In the genomic region with DNA sequence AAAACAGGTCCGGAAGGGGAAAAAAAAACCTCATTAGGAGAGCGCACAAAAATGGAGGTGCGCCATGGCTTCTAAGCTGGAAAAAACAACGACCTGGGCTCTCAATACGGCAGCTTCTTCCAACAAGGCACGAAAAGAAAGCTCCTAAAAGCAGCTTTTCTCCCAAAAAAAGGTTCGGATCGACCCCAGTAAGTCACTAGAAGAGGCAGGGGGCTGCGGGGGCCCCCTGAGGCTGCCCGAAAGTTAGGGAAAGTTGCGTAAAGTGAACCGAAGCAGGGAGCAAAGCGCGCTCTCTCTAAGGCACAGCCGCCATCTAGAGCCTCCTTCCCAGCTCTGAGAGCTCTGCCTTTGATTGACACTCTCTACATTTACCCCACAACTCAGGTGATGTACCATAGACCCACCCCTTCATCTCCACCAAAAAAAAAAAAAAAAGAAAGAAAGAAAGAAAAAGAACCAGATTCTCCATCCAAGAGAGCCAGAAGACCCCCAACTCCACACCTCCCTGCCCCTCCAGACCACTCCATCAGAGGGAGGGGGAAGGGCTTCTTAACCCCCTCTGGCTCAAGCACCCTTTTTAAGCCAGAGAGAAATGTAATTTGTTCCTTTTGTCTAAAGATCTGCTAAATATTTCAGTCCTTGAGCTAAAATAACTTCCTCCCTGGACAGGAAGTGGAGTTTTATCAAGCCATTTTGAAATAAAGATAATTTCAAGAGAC, we compare ENCODE assay signal across 8 mouse cellular contexts. TPM values are rescaled to one million over a fixed set of nuclear protein-coding genes. Genes with fewer than 3 reads are reported as not detected.
A peak's percentile ranks its signal among the peaks of the same experiment; 100 is the strongest.
DNase-seq lines count a peak whose midpoint lies in the region; ATAC-seq and TF ChIP-seq lines count a peak whose summit lies in the region.

A gene (minus strand): TSS at position 419 of the 719 bp plus-strand sequence.

- 0% methylated on average over 15 of the region's 15 CpGs for WGBS in hindbrain, embryonic 15.5 days

- peak within 1 kb of the TSS; percentile 99 for H3K27ac ChIP-seq in gastrocnemius, adult 2 months
- H3K27ac ChIP-seq in hindbrain, embryonic 15.5 days (replicated peaks), result peak within 1 kb of the TSS; percentile 95

- peaks cover 22% of the 10 kb centered on the region for H3K4me1 ChIP-seq in hindbrain, embryonic 15.5 days (replicated peaks)

- peak within 1 kb of the TSS; percentile 75 for H3K4me3 ChIP-seq in gastrocnemius, adult 2 months
- H3K4me3 ChIP-seq in hindbrain, embryonic 15.5 days, result peak within 1 kb of the TSS; percentile 59

- H3K4me2 ChIP-seq in hindbrain, embryonic 15.5 days, result peak within 1 kb of the TSS; percentile 63

- no peaks in the 10 kb centered on the region for H3K27me3 ChIP-seq in hindbrain, embryonic 15.5 days

- peak; percentile 65 for DNase-seq in right cerebral cortex, adult 18-20 months
- DNase-seq in right cerebral cortex, postnatal 36 days (ENCODE audit: low spot score in 2 of 2), result no peak
- peak; percentile 51 to 66 for DNase-seq in cerebellum, postnatal 36 days
- DNase-seq in gastrocnemius, adult 2 months, result peak; percentile 73
- peak; percentile 67 to 76 for DNase-seq in left cerebral cortex, postnatal 14 days (ENCODE audit: low spot score in 2 of 2)
- peak; percentile 55 for DNase-seq in right cerebral cortex, postnatal 4 days

- peak within 1 kb of the TSS; percentile 69 for H3K9ac ChIP-seq in hindbrain, embryonic 15.5 days

- 0 out of 2 replicates have a peak, but pooled peaks cover 2% of the 10 kb centered on the region for H3K36me3 ChIP-seq in hindbrain, embryonic 15.5 days

- no peaks in the 10 kb centered on the region for H3K9me3 ChIP-seq in hindbrain, embryonic 15.5 days

- intact Hi-C loops in gastrocnemius, adult 2 months (cut with DNase I), result loop anchor here (1.0 kb wide), 1 partner anchor 16 kb away; no protein-coding TSS in a partner anchor
- intact Hi-C loops in left cerebral cortex, postnatal 14 days (cut with DNase I), result loop anchor here (2.0 kb wide), 1 partner anchor 15 kb away; no protein-coding TSS in a partner anchor

- no peak for TF ChIP-seq CTCF in gastrocnemius, adult 2 months (IDR thresholded peaks at IDR 0.05)

- peak; percentile 46; the same call in 1 of the 2 replicates for ATAC-seq in hindbrain, embryonic 15.5 days (ENCODE audit: low FRiP score, low read depth)
- ATAC-seq in megakaryocyte progenitor cell, adult 5-6 weeks (replicated peaks; ENCODE audit: poor library complexity), result peak; percentile 63

RNA-seq across cellular contexts. Expression of the gene that starts here (rescaled TPM):
- total RNA-seq in gastrocnemius, adult 2 months (2021), result 10 to 100 TPM; 40.7 to 48.4 TPM
- 34.9 and 37.2 TPM in 2 replicates for polyA plus RNA-seq in hindbrain, embryonic 15.5 days (2015; fragmentation: Nextera tagmentation; extraction: Ambion mirVana)
- total RNA-seq in left cerebral cortex, postnatal 14 days (2021), result 10 to 100 TPM; 39.0 to 43.9 TPM
- total RNA-seq in megakaryocyte progenitor cell, adult 5-6 weeks (2015), result 46.8 and 54.3 TPM in 2 replicates
- total RNA-seq in megakaryocyte progenitor cell, adult 5-6 weeks (2017), result 82.2 and 117 TPM in 2 replicates

Comparison
In these comparisons a context has a peak if more than half of its experiments do, and no peak if none do; other contexts are left out.
1. DNase-seq: peak in right cerebral cortex, adult 18-20 months (single experiment), cerebellum, postnatal 36 days (2 of 2), gastrocnemius, adult 2 months (single experiment), left cerebral cortex, postnatal 14 days (2 of 2) and right cerebral cortex, postnatal 4 days (single experiment); none in right cerebral cortex, postnatal 36 days (0 of 2).